Mouse (Mus musculus): ENCODE data around the gene Atp6v1e1. TPM values are rescaled to one million over a fixed set of nuclear protein-coding genes. Genes with fewer than 3 reads are reported as not detected.

The Atp6v1e1 gene
- polyA plus RNA-seq, 1 experiment from 2014 or later, result 160 TPM

GRCm38 (mm10) chr6:120773149-120773628 is 49.4 kb downstream of the Atp6v1e1 start, which contains the start of gene Slc25a18:
Gene Slc25a18, plus strand, starts transcription at chr6:120773578.
- DNase-seq (ENCODE audit: low spot score) (no peak), ATAC-seq (replicated peaks; ENCODE audit: low FRiP score) (no peak)
- no peak within 1 kb of the TSS for H3K4me3 ChIP-seq (ENCODE audit: low read depth, low read length)
- H3K9me3 ChIP-seq (ENCODE audit: control insufficient read depth, low read length), result no peaks in the 10 kb centered on the region
- H3K4me2 ChIP-seq, result no peak within 1 kb of the TSS
- H3K27me3 ChIP-seq (replicated peaks; ENCODE audit: control insufficient read depth, insufficient read depth, low read length), result no peaks in the 10 kb centered on the region
- no peaks in the 10 kb centered on the region for H3K36me3 ChIP-seq (ENCODE audit: control insufficient read depth, insufficient read depth, low read length)
- no peak within 1 kb of the TSS for H3K9ac ChIP-seq (ENCODE audit: low read depth, low read length)
- no peaks in the 10 kb centered on the region for H3K4me1 ChIP-seq (replicated peaks; ENCODE audit: control insufficient read depth, insufficient read depth, low read length)
- no peak within 1 kb of the TSS for H3K27ac ChIP-seq (ENCODE audit: low read depth, low read length)
- 69% methylated on average over 5 of the region's 5 CpGs for WGBS

GRCm38 (mm10) chr6:120772025-120772424 is 50.6 kb downstream of the Atp6v1e1 start:
- DNase-seq (ENCODE audit: low spot score) (no peak), ATAC-seq (replicated peaks; ENCODE audit: low FRiP score) (no peak)
- Histone ChIP-seq H3K27ac (ENCODE audit: low read depth, low read length) (no peak overlapping the region), H3K4me2 (no peak overlapping the region), H3K27me3 (replicated peaks; ENCODE audit: control insufficient read depth, insufficient read depth, low read length) (no peaks in the 10 kb centered on the region), H3K9ac (ENCODE audit: low read depth, low read length) (no peak overlapping the region), H3K36me3 (ENCODE audit: control insufficient read depth, insufficient read depth, low read length) (no peaks in the 10 kb centered on the region), H3K4me3 (ENCODE audit: low read depth, low read length) (no peak overlapping the region), H3K4me1 (replicated peaks; ENCODE audit: control insufficient read depth, insufficient read depth, low read length) (no peaks in the 10 kb centered on the region), H3K9me3 (ENCODE audit: control insufficient read depth, low read length) (no peaks in the 10 kb centered on the region)

GRCm38 (mm10) chr6:120771366-120771765 is 51.2 kb downstream of the Atp6v1e1 start:
- no peak for ATAC-seq (replicated peaks; ENCODE audit: low FRiP score)
- Histone ChIP-seq H3K4me2 (no peak overlapping the region), H3K9me3 (ENCODE audit: control insufficient read depth, low read length) (no peaks in the 10 kb centered on the region), H3K36me3 (ENCODE audit: control insufficient read depth, insufficient read depth, low read length) (peaks cover 2% of the 10 kb centered on the region), H3K4me3 (ENCODE audit: low read depth, low read length) (no peak overlapping the region), H3K4me1 (replicated peaks; ENCODE audit: control insufficient read depth, insufficient read depth, low read length) (no peaks in the 10 kb centered on the region), H3K27ac (ENCODE audit: low read depth, low read length) (no peak overlapping the region), H3K27me3 (replicated peaks; ENCODE audit: control insufficient read depth, insufficient read depth, low read length) (no peaks in the 10 kb centered on the region), H3K9ac (ENCODE audit: low read depth, low read length) (no peak overlapping the region)
- WGBS, result 66% methylated on average over 1 of the region's 1 CpGs
- no peak for DNase-seq (ENCODE audit: low spot score)

GRCm38 (mm10) chr6:120769972-120770371 is 52.6 kb downstream of the Atp6v1e1 start:
- WGBS, result 73% methylated on average over 1 of the region's 1 CpGs

GRCm38 (mm10) chr6:120761151-120761550 is 61.4 kb downstream of the Atp6v1e1 start:
- Histone ChIP-seq H3K9me3 (ENCODE audit: control insufficient read depth, low read length) (no peaks in the 10 kb centered on the region), H3K4me2 (no peak overlapping the region), H3K27me3 (replicated peaks; ENCODE audit: control insufficient read depth, insufficient read depth, low read length) (no peaks in the 10 kb centered on the region), H3K4me1 (replicated peaks; ENCODE audit: control insufficient read depth, insufficient read depth, low read length) (no peaks in the 10 kb centered on the region), H3K4me3 (ENCODE audit: low read depth, low read length) (no peak overlapping the region), H3K27ac (ENCODE audit: low read depth, low read length) (no peak overlapping the region), H3K36me3 (ENCODE audit: control insufficient read depth, insufficient read depth, low read length) (peaks cover 16% of the 10 kb centered on the region), H3K9ac (ENCODE audit: low read depth, low read length) (no peak overlapping the region)
- WGBS, result 87% methylated on average over 2 of the region's 2 CpGs
- no peak for ATAC-seq (replicated peaks; ENCODE audit: low FRiP score)
- no peak for DNase-seq (ENCODE audit: low spot score)

More at GRCm38 (mm10) chr6:120769972-120770371, 52.6 kb downstream of the Atp6v1e1 start:
- Histone ChIP-seq H3K9me3 (ENCODE audit: control insufficient read depth, low read length) (no peaks in the 10 kb centered on the region), H3K27ac (ENCODE audit: low read depth, low read length) (no peak overlapping the region), H3K4me3 (ENCODE audit: low read depth, low read length) (no peak overlapping the region), H3K9ac (ENCODE audit: low read depth, low read length) (no peak overlapping the region), H3K4me2 (no peak overlapping the region), H3K36me3 (ENCODE audit: control insufficient read depth, insufficient read depth, low read length) (peaks cover 3% of the 10 kb centered on the region), H3K4me1 (replicated peaks; ENCODE audit: control insufficient read depth, insufficient read depth, low read length) (no peaks in the 10 kb centered on the region), H3K27me3 (replicated peaks; ENCODE audit: control insufficient read depth, insufficient read depth, low read length) (no peaks in the 10 kb centered on the region)
- ATAC-seq (replicated peaks; ENCODE audit: low FRiP score) (no peak), DNase-seq (ENCODE audit: low spot score) (no peak)

DNA sequence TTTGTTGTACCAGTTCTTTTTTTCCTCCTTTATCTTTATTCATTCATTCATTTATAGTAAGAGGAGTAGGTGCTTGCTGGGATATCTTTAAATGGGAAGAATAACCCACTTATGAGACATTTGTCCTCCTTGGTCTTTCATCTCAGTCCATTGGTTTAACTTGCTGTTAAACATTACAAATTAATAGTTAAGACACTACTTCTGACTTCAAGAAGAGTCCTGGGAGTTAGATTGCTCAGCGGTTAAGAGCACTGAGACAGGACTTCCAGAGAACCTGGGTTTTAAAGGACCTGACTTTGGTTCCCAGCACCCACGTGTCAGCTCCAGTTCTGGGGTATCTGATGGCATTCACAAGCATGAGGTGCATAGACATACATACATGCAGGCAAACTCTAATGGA is 76.2 kb downstream of the Atp6v1e1 start:
- Histone ChIP-seq H3K9me3 (ENCODE audit: control insufficient read depth, low read length) (no peaks in the 10 kb centered on the region), H3K27me3 (replicated peaks; ENCODE audit: control insufficient read depth, insufficient read depth, low read length) (no peaks in the 10 kb centered on the region), H3K36me3 (ENCODE audit: control insufficient read depth, insufficient read depth, low read length) (no peaks in the 10 kb centered on the region), H3K4me1 (replicated peaks; ENCODE audit: control insufficient read depth, insufficient read depth, low read length) (no peaks in the 10 kb centered on the region), H3K4me3 (ENCODE audit: low read depth, low read length) (no peak overlapping the region), H3K4me2 (no peak overlapping the region), H3K9ac (ENCODE audit: low read depth, low read length) (no peak overlapping the region), H3K27ac (ENCODE audit: low read depth, low read length) (no peak overlapping the region)
- ATAC-seq (replicated peaks; ENCODE audit: low FRiP score) (no peak), DNase-seq (ENCODE audit: low spot score) (no peak)
- 89% methylated on average over 2 of the region's 2 CpGs for WGBS

Small RNAs within 50 kb of the gene (microRNA-seq; reads per million reads assigned to microRNA genes)
- gene Gm25193 (ENCODE audit: borderline number of aligned reads), result not detected

Other genes with a start within 250 kb of the Atp6v1e1 start
- 11.9 and 13.3 TPM in 2 replicates for gene Cecr2, start 156.4 kb downstream of the Atp6v1e1 start, polyA plus RNA-seq (2014; fragmentation: Nextera tagmentation; extraction: Ambion mirVana)
- 0.08 TPM in 1 of 2 replicates, not detected in the other for gene Slc25a18, start 49.2 kb downstream of the Atp6v1e1 start, polyA plus RNA-seq (2014; fragmentation: Nextera tagmentation; extraction: Ambion mirVana)
- 52.3 and 66.2 TPM in 2 replicates for gene Bcl2l13, start 13.4 kb upstream of the Atp6v1e1 start, polyA plus RNA-seq (2014; fragmentation: Nextera tagmentation; extraction: Ambion mirVana)
- gene Bid, start 94.1 kb upstream of the Atp6v1e1 start, polyA plus RNA-seq (2014; fragmentation: Nextera tagmentation; extraction: Ambion mirVana), result 48.2 and 51.5 TPM in 2 replicates

All from liver, embryonic 11.5 days (tissue).